Mouse (Mus musculus): ENCODE measurements around the gene Nhej1. TPM values are rescaled to one million over a fixed set of nuclear protein-coding genes. Genes with fewer than 3 reads are reported as not detected.
A peak's percentile ranks its signal among the peaks of the same experiment; 100 is the strongest.

Nhej1 gene
- total RNA-seq, 2 experiments from 2014 or later = 6.5 to 8.2 TPM

DNA sequence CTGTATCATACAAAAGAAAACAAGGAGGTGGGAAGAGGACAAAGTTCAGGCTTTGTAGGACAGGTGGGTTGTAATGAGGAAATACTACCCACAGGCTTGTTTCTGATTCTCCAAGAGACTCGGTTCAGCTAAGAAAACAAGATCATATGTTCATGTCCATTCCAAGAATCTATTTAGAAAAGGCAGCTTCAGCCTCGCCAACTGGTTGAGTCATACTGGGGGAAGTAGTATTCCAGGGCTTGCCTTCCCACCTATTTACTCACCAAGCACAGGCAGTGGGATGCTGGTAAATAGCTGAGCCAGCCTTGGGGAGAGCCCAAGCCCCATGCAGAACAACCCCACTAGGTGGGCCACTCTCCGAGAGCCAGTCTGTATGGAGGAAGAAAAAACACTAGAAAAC lies 3.6 kb upstream of the Nhej1 start:
- no peak for ATAC-seq (ENCODE audit: poor library complexity, severe bottlenecking)

DNA sequence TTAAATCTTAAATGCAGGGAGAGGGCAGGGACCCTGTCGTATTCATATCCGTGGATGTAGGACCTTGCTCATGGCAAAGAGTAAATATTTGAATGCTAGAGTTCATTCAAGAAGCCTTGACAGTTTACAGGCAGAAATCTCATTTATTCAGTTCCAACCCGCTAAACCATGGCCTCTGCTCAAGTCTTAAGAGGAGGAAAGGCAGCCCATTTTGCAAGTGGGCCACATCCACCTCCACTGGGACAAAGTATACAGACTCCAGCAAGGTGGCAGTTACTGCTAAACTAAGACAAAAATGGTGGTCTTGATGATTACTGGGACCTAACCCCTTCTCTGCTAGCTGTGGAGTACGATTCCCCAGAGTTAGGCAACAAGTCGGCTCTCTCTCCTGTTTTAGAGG lies 418 bp upstream of the Nhej1 start:
- ATAC-seq (ENCODE audit: poor library complexity, severe bottlenecking) = 0 out of 2 replicates have a peak, but pooled peaks have one; percentile 1

DNA sequence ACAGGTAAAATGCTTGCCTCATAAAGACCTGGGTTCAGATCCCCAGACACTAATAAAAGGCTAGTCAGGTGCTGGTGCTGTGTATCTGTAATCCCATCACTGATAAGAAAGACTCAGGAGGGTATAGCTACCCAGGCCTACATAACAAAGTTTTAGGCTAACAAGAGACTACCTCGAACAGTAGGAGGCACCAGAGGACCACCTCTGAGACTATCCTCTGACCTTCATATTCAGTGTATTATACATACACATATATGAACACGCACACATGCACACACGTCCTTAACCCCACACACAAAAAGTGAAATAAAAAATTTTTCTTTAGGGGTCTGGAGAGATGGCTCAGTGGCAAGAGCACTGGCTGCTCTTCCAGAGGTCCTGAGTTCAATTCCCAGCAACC lies 2.8 kb downstream of the Nhej1 start:
- ATAC-seq (ENCODE audit: poor library complexity, severe bottlenecking) = no peak

DNA sequence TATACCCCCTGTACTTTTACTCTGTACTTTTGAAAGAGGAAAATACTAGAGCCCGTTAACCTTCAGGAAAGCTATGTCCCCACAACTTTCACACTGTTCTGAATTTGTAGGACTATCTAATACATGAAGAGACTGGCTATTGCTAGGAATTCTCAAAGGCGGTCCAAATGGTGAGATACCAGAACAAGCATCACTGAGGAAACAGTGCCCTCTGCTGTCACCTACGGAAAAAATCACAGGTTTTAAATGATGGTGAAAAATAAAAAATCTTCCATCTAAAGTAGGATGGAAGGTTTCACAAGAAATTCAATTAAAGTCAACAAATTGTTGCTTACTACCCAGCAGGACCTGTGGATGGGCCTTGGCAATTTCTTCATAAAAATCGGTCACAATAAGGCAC lies 72.9 kb downstream of the Nhej1 start:
- ATAC-seq (ENCODE audit: poor library complexity, severe bottlenecking) = no peak

DNA sequence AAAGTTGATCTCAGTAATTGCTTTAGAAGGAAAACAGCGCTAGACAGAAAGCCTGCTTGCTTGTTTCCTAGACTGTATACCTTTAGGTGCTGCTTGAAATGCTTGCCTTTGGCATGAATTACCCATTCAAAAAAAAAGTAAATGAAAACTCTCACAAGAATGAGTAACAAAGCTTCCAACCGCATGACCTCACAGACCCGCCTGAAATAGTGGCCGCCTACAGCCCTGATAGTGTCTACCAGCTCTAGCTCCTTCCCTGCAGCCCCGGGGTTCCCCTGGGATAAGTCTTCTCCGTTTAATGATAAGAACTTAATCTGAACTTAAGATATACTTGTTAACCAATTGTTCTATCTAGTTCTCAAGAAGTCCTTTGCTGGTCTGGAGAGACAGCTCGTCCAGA lies 73.6 kb downstream of the Nhej1 start:
- ATAC-seq (ENCODE audit: poor library complexity, severe bottlenecking) = no peak

DNA sequence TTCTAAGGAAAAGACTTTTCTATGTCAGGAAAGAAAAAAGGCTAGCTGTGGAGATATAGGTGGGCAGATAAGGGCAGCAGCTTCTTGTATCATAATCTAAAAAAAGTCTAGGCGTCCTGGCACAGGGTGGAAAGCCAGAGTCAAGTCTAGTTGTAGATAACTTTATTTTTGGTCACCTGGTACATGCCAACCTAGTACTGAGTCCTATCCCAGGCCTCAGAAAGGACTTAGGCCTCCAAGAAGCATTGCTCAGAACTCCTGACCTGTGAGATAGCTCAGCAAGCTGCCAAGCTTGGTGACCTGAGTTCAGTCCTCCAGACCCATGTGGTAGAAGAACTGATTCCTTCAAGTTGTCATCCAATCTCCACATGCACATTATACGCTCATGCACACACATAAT lies 76.4 kb downstream of the Nhej1 start:
- ATAC-seq (ENCODE audit: poor library complexity, severe bottlenecking) = no peak

DNA sequence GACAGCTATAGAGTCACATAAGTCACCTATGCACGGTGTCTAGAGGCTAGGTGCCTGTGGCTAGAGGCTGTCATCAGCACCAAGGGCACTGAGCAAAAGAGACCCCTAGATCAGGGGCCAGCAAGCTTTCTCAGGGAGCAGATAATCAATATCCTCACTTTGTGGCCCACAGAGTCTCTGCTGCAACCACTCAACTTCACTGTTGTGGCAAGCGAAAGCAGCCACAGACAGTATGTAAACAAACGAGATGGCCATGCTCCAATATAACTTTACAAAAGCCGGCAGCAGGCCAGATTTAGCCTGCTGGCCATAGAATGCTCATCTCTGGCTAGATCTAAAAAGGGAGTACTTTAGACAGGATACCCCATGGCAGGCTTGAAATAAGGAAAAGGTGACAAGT lies 77.0 kb downstream of the Nhej1 start:
- no peak for ATAC-seq (ENCODE audit: poor library complexity, severe bottlenecking)

DNA sequence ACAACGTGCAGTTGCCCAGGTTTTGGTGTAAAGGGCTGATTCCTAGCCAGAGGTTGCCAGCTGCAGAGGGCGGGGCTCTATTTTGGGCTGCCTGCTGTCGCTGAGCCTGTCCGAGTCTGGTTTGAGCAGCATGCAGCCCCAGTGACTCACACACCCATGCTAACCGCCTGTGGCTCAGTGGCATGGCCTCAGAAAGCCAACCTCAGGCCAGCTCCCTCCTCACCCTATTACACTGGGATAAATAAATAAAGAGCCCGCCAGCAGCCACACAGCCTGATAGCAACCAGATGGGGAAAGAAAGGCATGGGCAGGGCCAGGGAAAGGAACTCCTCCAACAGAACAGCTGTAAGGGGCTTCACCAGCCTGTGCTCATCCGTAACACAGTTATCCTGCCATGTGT lies 84.6 kb downstream of the Nhej1 start:
- no peak for ATAC-seq (ENCODE audit: poor library complexity, severe bottlenecking)

DNA sequence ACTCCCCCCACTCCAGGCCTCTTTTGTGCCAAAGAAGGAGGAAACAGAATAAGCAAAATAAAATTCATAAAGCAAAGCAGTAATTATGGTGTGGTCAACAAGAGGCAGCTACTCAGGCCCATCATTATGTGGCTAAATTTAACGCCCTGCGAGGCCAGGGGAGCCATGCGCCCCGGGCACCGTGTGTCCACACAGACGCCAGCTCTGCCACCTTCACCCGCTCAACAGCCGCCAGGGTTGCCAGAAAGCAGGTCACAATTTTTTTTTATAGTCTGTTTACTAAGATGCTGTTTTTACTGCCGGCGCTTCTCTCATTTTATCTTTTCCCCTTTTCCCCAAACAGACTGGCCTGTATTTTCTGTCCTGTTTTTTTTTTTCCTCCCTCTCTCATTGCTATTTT lies 93.0 kb downstream of the Nhej1 start:
- no peak for ATAC-seq (ENCODE audit: poor library complexity, severe bottlenecking)

DNA sequence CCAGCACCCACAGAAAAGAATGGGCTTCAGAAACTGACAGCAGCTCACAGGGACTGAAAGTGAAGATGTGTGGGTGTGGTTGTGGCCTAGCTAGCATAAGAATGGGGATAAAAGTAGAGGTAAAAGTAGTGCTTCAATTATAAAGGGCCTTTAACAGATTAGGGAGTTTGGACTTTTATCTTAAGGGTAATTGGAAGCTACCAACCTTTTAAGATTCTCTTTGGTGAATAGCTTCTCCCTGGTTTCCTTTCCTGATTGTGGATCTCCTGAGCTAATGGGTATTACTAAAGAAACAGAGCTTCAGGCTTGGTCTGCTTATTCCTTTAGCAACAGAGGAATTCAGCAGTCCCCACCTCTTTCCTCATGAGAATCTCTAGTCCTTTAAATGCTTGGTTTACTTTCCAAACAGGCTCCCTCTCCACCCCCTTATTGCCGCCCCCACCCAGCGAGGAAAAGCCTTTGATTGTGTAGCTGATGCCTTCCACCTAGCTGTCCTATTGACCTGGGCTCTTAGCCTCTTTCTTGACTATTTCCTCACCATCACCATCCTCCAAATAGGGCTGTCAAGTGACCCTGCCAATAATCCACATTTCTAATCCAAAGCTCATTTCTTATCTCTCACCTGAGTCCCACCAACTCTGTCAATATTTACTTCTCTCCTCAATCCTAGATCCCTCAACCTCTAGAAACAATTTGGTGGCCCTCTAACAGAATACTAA lies 97.8 kb downstream of the Nhej1 start:
- no peak for ATAC-seq (ENCODE audit: poor library complexity, severe bottlenecking)

DNA sequence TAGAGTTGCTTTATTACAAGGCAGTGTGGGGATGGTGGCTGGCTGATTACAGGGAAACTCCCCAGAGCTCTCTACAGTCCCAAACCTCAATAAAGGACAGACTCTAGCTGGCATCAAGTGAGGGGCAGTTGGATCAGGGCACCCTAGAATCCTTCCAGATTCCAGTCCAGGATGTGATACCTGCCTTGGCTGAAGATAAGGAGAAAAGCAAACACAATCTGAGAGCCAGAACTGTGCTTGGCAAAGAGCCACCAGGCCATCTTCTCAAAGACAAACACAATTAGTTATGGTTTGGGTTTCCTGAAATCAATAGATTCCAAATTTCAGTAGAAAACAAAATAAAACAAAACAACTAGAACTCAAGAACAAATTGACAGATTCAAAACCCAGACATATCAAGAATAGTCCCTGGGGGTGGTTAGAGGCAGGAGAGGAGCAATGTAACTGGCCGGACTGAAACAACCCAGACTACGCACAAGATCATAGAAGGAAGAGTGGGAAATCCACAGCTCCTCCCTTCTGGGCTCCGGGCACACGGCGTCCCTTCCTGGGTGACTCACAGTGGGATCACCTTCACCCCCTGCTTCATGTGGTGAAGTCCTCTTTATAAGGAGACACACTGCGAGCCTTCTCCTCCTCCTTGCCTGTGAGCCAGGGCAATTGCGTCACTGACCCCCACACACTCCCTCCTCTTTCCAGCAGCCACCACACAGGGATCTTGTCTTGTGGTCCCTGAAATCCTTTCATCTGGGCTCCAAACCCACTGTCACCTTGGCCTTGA lies 100.4 kb downstream of the Nhej1 start:
- ATAC-seq (ENCODE audit: poor library complexity, severe bottlenecking) = no peak

DNA sequence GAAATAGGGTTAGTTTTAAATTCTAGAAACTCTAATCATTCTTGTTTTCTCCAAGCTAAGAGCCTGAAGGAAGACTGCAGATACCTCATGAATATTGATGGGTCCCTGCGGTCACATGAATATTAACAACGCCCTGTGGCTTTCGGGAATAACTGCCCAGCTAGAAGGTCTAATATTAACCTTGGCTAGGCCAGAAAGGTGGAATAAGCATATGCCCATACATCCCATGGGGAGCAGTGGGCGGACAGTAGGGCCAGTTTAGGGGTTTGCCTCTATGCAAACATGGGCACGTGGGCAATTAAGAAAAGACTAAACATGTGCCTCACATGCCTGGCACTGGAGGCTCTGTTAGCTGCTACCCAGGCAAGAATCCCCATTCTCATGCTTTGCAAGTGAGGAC lies 102.8 kb downstream of the Nhej1 start:
- no peak for ATAC-seq (ENCODE audit: poor library complexity, severe bottlenecking)

DNA sequence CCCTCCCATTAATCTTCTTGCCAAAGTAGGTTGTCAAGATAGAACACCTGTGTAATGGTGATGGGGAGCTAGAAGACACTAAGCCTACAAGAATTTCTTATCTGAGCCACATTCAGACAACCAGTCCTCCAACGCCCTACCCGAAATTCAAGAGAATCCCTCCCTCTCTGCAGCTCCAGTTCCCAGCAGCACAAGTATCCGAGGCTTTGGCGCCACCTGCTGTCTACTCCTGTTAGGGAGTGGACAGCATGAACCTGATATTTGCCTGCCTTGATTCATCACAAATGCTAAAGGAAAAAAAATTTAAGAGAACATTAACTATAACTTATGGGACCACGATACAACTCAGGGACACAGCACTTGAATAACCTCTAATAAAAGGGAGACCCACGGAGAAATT lies 108.2 kb downstream of the Nhej1 start:
- peak; percentile 59 for ATAC-seq (ENCODE audit: poor library complexity, severe bottlenecking)

DNA sequence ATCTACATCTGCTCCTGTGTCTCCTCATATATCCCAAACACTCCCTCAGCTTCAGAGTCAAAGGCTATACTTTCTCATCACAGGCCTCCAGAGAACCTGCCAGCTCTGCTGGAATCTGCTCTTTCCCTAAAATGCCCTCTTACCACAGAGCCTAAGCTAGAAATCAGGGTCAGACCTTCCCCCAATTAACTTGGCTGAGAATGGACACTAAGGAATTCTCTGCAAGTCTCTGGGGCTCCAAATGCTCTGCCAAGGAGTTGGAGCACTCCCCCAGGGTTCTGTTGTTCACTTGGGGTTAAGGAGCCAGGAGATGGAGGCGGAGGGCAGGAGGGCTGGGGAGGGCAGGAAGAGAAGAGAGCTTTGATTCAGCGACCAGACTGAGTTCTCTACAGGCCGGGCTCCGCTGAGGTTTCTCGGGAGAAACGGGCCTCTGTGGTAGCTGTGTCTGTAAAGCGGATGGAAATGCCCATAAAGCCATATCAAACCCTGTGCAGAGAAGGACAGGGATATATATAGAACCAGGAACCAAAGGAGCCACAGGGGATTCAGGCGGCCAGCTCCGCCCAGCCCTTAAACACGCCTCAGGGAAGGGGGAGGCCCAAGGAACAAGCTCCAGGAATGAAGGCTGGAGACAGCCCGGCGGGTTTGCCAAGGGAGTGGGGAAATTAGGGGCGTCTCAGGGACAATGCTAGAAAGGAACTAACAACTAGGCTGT lies 109.3 kb downstream of the Nhej1 start:
- ATAC-seq (ENCODE audit: poor library complexity, severe bottlenecking) = no peak

DNA sequence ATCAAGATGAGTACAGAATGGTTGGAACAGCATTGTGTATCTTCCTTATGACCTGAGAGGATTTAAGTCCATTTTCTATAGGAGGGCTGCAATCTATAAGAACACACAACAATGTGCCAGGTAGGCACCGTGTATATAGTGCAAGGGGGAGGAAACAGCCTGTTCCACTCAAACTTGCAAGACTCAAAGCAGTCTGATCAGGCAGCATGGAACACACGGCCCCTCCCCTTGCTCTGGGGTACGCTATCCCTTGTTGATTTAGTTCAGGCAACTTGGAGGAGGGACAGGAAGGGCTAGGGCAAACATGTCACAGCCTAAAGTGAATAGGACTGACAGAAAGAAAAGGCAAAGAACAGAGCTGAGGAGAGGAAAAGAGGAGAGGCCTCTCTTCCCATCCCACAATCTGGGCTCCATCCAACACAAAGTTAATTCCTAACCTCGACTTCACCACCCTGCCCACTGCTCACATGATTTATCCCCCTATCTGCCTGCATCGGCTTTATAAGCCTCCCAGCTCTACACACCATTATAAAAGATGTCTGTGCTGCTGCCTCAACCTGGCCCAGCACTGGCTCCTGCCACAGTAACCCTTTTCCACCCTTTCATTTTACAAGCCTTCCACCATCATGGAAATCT lies 110.7 kb downstream of the Nhej1 start:
- no peak for ATAC-seq (ENCODE audit: poor library complexity, severe bottlenecking)

DNA sequence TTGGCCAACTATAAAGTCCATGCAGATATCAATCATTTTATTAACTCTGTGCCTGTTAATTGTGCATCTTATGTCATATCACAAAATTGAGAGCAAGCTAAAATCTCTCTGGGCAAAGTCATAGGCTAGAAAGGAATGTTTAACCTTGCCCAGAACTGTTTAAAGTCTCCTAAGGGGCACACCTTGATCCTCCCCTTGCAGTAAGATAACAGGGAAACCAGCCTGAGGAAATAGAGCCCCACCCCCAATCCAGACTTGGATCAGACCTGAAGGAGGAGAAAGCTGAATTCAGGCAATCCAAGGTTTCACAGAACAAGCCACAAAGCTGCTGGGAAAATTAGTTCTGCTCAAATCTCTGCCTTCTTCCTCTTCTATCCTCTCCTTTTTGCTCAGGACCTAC lies 114.2 kb downstream of the Nhej1 start:
- ATAC-seq (ENCODE audit: poor library complexity, severe bottlenecking) = no peak

DNA sequence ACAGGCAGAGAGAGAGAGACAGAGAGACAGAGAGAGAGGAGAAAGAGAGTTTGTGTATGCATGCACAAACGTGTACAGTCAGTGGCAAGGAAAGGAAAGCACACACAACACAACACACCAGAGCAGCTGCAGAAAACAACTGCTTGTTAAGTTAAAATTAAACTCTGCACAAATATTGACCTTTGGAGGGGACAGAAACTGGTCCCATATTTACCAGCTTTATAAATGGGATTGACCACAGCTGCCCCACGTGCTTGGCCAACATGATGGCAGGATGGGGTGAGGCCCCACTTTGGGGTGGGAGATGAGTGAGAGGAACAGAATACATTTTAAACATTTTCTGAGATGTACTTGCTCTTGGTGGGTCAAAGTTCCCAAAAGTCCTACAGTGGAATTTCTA lies 114.8 kb downstream of the Nhej1 start:
- no peak for ATAC-seq (ENCODE audit: poor library complexity, severe bottlenecking)

DNA sequence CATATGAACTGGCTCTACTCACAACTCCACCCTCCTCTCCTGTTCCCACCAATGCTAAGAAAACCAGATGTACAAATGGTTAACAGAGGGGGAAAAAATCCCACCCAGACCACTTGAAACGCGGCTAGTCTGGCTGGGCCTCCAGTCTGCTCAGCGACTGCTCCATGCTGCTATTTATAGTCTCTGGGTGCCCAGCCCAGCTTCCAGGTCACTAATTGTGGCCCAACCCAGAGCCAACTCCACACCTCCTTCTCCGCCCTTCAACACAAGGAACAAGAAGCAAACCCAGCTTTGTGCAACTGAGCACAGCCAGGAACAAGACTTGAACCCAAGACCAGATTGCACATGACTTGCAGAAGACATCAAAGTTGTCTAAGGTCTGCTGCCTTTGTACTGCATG lies 119.0 kb downstream of the Nhej1 start:
- no peak for ATAC-seq (ENCODE audit: poor library complexity, severe bottlenecking)

DNA sequence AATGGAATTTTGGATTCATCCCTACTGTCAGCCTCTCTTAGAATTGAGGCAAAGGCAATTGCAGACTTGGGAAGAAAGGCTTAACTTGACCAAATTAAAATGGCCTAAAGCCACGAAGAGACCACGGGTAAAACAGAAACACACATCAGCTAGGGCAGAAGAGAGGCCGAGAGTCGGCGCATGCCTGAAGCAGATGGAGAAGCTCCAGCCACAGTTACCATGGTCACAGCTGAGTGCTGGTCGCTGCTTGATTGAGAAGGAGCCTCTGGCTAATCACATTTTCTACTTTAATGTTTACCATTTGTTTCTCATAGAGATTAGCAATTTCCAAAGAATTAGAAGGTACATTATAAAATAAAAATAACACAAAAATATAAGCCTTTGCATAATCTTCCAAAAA lies 123.8 kb downstream of the Nhej1 start:
- no peak for ATAC-seq (ENCODE audit: poor library complexity, severe bottlenecking)

DNA sequence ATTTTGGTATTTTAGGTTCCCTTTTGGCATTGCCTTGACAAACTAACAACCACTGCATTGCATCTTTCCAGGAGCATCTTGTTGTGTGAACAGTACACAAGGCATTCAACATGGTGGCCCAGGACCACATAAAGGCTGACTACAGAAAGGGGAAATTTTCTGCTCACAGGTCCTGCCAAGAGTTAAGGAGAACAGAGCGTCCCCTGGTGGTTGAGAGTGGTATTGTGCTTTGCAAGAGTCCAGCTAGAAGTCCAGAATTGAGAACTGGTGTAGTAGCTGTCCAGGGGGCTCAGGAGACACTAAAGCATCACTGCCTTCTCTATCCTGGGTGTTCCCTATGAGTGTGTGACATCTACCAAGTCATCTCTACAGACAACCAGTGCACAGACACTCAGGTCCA lies 124.5 kb downstream of the Nhej1 start:
- no peak for ATAC-seq (ENCODE audit: poor library complexity, severe bottlenecking)

DNA sequence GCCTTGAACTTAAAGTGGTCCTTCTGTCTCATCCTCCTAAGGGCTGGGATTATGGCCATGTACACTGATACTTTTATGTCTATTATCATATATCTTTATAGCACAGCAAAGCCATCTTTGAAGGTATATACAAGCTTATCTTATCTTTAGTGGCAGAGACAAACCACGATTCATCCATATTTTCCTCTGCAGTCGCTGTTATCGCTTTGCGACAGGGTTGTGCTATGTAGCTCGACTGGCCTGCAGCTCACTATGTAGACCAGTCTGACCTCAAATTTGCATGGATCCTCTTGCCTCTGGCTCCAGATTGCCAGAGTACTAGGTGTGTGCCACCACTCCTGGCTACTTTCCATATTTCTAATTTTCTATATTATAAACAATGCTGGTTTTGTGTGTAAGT lies 125.8 kb downstream of the Nhej1 start:
- no peak for ATAC-seq (ENCODE audit: poor library complexity, severe bottlenecking)

Measured in megakaryocyte, adult 5-6 weeks (primary cell).